Mouse (Mus musculus) left cerebral cortex, adult 8-10 months (tissue): Measurements from ENCODE around the gene Pcdh10. TPM values are rescaled to one million over a fixed set of nuclear protein-coding genes. Genes with fewer than 3 reads are reported as not detected.

ENCODE experiments used
- DNase-seq, 2 experiments: peaks; one replicate each; pipeline ENCODE4 v3.0.0; 2022; ENCODE audit warnings: low spot score in 2 of 2
- total RNA-seq, 4 experiments: library from RNA; stranded (reverse); gene quantifications; 2 replicates each; pipeline ENCODE4 v1.2.4; 2022

Gene Pcdh10
- 100 to 1,000 TPM; 180 to 208 (median 195) TPM for total RNA-seq

GRCm38 (mm10) chr3:45378145-45378544 lies at the start of gene Pcdh10:
Pcdh10 (plus strand) TSS chr3:45378398.
- DNase-seq, result peak; percentile 98 to 99

GRCm38 (mm10) chr3:45355919-45356318 lies 22.3 kb upstream of the Pcdh10 start:
- DNase-seq, result no peak

- DNase-seq, result no peak
These were observed 9.2 kb upstream of the Pcdh10 start for GRCm38 (mm10) chr3:45368952-45369351.

- peak; percentile 71 to 84 for DNase-seq
These were observed 2.3 kb upstream of the Pcdh10 start for GRCm38 (mm10) chr3:45375761-45376500.

DNA sequence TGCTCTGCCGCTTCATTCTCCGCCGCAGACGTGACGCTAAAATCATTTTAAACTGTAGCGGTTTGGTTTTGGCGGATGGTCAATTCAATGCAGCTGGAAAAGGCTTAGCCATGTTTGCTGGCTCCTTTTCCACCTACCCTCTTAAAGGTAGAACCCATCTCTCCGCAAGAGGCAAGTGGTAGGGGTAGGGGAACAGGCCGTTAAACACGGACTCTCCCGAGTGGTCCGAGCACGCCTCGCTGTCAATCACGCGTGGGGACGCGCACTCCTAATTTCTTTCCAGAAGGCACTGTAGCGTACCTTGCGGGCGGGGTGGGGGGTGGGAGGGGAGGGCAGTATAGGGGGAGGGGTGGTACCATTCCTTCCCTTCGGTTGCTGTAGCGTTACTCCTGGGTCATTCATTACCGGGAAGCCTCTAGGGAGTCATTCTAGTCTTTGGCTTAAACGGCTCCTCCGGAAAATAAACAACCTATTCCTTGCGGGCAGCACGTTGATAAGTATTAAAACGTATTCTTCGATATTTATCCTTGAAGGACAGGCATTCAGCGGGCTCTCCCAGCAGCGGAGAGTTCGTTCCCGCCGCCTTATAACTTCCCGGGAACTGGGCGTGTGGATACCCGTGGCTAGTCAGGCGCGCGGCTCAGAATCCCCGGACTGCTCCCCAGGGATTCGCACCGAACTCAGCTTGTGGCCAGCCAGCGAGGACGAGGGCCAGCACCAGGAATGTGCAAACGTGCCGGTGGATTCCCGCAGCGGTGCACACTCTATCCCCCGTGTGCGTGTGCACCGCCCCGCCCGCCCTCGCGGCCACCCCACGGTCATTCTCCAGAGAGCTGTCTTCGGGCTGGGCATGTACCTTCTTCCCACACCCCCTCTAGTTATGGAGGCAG lies 1.5 kb upstream of the Pcdh10 start:
- DNase-seq, result peak; percentile 24 to 59

DNA sequence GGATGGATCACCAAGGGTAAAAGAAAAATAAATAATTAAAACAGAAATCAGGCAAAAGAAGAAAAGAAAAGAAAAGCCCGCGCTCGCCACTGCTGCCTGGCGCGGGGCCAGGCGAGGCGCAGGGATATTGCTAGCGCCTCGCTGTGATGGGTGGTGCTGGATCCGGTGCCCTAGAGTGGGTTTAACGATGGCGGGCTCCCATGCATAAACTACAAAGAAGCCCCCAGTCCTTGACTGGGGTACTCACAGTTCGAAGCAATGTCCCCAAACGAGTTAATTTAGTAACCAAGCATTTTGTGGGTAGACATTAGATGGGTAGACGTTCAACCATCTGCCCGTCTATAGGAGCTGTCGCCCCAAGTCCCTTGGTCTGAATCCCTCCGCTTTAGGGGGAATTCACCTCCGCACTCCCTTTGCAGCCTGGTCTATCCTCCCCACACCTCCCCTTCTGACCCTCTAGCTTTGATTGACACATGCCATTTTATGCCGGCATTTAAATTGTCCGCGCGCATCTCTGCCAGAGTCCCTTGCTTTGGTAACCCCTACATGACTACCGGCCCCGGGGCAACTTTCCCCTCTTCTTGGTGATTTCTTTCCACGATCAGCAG lies 703 bp upstream of the Pcdh10 start:
- DNase-seq, result peak; percentile 56 to 60

DNA sequence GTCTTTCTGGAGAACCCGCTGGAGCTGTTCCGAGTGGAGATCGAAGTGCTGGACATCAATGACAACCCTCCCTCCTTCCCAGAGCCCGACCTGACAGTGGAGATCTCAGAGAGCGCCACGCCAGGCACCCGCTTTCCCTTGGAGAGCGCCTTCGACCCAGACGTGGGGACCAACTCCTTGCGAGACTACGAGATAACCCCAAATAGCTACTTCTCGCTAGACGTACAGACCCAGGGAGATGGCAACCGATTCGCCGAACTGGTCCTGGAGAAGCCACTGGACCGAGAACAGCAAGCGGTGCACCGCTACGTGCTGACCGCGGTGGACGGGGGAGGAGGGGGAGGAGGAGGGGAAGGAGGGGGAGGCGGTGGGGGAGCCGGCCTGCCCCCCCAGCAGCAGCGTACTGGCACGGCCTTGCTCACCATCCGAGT lies 1.4 kb downstream of the Pcdh10 start:
- DNase-seq, result peak in 1 of 2 experiments; percentile 37

DNA sequence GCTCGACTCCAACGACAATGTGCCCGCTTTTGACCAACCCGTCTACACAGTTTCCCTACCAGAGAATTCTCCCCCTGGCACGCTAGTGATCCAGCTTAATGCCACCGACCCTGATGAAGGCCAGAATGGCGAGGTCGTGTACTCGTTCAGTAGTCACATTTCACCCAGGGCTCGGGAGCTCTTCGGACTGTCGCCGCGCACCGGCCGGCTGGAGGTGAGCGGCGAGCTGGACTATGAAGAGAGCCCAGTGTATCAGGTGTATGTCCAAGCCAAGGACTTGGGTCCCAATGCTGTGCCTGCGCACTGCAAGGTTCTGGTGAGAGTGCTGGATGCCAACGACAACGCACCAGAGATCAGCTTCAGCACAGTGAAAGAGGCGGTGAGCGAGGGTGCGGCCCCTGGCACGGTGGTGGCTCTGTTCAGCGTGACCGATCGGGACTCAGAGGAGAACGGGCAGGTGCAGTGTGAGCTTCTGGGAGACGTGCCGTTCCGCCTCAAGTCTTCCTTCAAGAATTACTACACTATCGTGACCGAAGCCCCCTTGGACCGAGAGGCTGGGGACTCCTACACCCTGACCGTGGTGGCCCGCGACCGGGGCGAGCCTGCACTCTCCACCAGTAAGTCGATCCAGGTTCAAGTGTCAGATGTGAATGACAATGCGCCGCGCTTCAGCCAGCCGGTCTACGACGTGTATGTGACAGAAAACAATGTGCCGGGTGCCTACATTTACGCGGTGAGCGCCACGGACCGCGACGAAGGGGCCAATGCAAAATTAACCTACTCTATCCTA lies 2.0 kb downstream of the Pcdh10 start:
- DNase-seq, result peak in 1 of 2 experiments; percentile 59

DNA sequence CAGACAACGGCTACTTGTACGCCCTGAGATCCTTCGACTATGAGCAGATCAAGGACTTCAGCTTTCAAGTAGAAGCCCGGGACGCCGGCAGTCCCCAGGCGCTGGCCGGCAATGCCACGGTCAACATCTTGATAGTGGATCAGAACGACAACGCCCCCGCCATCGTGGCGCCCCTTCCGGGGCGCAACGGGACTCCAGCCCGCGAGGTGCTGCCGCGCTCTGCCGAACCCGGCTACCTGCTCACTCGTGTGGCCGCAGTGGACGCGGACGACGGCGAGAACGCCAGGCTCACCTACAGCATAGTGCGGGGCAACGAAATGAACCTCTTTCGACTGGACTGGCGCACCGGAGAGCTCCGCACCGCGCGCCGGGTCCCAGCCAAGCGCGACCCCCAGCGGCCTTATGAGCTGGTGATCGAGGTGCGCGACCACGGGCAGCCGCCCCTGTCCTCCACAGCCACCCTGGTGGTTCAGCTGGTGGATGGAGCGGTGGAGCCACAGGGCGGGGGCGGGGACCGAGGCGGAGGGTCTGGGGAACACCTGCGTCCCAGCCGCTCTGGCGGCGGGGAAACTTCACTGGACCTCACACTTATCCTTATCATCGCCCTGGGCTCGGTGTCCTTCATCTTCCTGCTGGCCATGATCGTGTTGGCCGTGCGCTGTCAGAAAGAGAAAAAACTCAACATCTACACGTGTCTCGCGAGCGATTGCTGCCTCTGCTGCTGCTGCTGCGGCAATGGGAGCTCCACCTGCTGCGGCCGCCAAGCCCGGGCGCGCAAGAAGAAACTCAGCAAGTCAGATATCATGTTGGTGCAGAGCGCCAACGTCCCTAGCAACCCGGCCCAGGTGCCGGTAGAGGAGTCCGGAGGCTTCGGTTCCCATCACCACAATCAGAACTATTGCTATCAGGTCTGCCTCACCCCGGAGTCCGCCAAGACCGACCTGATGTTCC lies 2.9 kb downstream of the Pcdh10 start:
- peak; percentile 31 to 52 for DNase-seq

- no peak for DNase-seq
These were observed 4.0 kb downstream of the Pcdh10 start for GRCm38 (mm10) chr3:45382032-45382755.

GRCm38 (mm10) chr3:45383831-45384230 lies 5.6 kb downstream of the Pcdh10 start:
- DNase-seq, result no peak

DNA sequence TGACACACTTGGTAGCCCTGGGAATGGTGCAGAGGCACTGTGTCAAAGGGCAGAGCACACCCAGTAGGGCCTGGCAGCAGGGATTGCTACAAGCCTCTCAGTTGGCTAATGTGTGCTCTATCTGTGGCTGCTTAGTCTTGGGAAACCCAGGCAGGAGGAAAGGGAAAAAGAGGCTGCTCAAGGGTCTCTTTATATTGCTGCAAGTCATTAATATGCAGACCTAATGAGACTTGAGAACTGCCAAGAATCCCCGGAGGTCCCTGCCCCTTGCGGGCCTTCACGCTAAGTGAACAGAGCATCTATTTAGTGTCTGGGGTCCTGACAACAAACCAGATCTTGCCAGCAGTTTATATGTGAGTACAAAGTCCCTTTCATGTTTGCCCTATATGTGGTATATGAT lies 6.8 kb downstream of the Pcdh10 start:
- peak in 1 of 2 experiments; percentile 68 for DNase-seq

DNA sequence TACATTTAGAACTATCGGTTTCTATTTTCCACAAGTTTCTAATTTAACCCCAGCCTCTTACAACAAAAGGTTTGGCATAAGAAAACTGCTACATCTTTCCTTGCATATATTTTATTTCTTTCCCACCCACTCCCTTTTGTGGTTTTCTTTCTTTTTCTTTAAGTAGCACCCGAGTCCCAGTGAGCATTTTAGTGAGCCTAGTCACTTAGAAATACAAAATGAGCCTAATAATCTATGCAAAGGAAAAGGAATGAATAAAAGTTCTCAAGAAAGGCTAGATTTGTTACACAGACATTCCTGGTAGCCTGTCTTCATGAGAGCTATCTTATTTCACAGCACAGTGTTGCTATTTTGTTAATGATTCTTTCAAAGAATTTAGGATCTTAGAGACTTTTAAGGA lies 7.3 kb downstream of the Pcdh10 start:
- DNase-seq, result no peak

DNA sequence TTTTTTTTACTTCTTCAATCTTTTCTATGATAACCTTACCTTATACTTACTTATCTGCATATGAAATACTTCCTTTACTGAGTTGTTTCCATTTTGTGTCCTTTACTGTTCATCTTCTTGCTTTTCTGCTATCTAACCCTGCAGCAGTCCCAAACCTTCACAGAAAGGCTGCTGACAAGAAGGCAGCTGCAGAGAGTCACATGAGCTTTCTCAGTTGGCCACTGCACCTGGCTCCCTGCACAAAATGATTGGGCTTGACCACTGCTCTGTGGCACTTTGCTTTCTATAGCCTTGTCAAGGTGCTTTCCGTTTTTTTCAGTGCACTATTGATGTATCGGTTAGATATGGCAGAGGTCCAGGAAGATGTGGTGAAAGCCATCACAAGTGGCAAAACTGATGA lies 8.3 kb downstream of the Pcdh10 start:
- DNase-seq, result no peak

- no peak for DNase-seq
These were observed 18.9 kb downstream of the Pcdh10 start for GRCm38 (mm10) chr3:45397101-45397500.

GRCm38 (mm10) chr3:45403239-45403638 lies 25.0 kb downstream of the Pcdh10 start:
- no peak for DNase-seq

- DNase-seq, result no peak
These were observed 53.5 kb downstream of the Pcdh10 start for GRCm38 (mm10) chr3:45431691-45432090.

DNA sequence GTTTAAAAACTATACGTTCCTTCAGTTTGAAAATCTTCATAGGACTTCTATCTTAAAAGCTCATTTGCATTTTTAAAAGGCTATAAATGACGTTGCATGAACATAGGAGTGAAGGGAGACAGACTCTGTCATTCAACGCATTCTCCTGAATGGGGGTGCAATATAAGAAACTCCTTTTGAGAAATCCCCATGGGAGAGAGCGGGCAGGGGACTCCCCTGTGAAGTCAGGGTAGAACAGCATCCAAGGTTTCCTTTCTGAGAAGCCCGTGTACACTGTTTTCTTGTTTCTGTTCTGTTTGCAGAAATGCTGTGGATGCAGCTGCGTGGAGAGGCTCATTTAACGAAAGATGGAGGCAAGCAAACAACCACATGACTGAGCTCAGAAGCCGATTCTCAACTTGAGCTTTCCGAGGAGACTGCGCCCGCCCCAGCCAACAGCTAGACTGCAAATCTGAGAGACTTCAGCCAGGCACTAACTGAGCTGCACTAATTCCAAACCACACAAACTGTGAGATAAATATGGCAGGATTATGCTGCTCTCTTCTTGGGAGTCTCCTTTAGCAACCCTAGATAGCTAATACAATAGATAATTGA lies 54.1 kb downstream of the Pcdh10 start:
- DNase-seq, result no peak
